Mouse (Mus musculus) C2C12 (cell line): ENCODE results near the gene Snai3.

Experiments used
- CTCF ChIP-seq: IDR thresholded peaks from one replicate; pipeline ENCODE4 v1.5.1; 2011; ENCODE audit not compliant: control insufficient read depth, insufficient read depth, insufficient read length
- MYOD1 ChIP-seq: IDR thresholded peaks from one replicate; pipeline ENCODE4 v1.6.1; 2011; ENCODE audit warnings: low read depth; ENCODE audit not compliant: control insufficient read depth, insufficient read length

GRCm38 (mm10) chr8:122437708-122438331, 22.7 kb downstream of the Snai3 start:
- no peak for TF ChIP-seq CTCF
- TF ChIP-seq MYOD1, result no peak
